Mouse (Mus musculus) MN1 (cell line): ENCODE results near the gene Gm17535.
"Not testable (repeated sequence)": the region's sequence is repeated elsewhere in the genome, so short reads cannot be mapped to it uniquely, and the experiment has no call there.

Experiments used
- DNase-seq: peaks from one replicate; pipeline ENCODE4 v3.0.0-alpha.2; 2016; ENCODE audit warnings: low spot score

Gm17535 gene

DNA sequence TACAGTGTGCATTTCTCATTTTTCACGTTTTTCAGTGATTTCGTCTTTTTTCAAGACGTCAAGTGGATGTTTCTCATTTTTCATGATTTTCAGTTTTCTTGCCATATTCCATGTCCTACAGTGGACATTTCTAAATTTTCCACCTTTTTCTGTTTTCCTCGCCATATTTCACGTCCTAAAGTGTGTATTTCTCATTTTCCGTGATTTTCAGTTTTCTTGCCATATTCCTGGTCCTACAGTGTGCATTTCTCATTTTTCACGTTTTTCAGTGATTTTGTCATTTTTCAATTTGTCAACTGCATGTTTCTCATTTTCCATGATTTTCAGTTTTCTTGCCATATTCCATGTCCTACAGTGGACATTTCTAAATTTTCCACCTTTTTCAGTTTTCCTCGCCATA lies at the start of gene Gm17535:
Gene Gm17535, plus strand, starts transcription at position 301 of the 400 bp plus-strand sequence.
- DNase-seq, result not testable (repeated sequence)

- DNase-seq, result peak; percentile 60
Measured at GRCm38 (mm10) chr9:3000445-3000972, 33.9 kb upstream of the Gm17535 start, which contains the start of gene Gm10722. Gm10722 (plus strand) TSS chr9:3000922.

- not testable (repeated sequence) for DNase-seq
Measured at GRCm38 (mm10) chr9:3001006-3001405, 33.4 kb upstream of the Gm17535 start.

DNA sequence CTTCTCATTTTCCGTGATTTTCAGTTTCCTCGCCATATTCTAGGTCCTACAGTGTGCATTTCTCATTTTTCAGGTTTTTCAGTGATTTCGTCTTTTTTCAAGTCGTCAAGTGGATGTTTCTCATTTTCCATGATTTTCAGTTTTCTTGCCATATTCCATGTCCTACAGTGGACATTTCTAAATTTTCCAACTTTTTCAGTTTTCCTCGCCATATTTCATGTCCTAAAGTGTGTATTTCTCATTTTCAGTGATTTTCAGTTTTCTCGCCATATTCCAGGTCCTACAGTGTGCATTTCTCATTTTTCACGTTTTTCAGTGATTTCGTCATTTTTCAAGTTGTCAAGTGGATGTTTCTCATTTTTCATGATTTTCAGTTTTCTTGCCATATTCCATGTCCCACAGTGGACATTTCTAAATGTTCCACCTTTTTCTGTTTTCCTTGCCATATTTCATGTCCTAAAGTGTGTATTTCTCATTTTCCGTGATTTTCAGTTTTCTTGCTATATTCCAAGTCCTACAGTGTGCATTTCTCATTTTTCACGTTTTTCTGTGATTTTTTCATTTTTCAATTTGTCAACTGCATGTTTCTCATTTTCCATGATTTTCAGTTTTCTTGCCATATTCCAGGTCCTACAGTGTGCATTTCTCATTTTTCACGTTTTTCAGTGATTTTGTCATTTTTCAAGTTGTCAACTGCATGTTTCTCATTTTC lies 32.3 kb upstream of the Gm17535 start:
- DNase-seq, result peak; percentile 55

GRCm38 (mm10) chr9:3002794-3003396 lies 31.5 kb upstream of the Gm17535 start, which contains the start of gene Gm11168:
Gm11168 (plus strand) TSS chr9:3003346.
- not testable (repeated sequence) for DNase-seq

GRCm38 (mm10) chr9:3006179-3006578 lies 28.2 kb upstream of the Gm17535 start:
- not testable (repeated sequence) for DNase-seq

- not testable (repeated sequence) for DNase-seq
Measured at GRCm38 (mm10) chr9:3006636-3007035, 27.8 kb upstream of the Gm17535 start.

GRCm38 (mm10) chr9:3007272-3007671 lies 27.1 kb upstream of the Gm17535 start:
- peak; percentile 33 for DNase-seq

DNA sequence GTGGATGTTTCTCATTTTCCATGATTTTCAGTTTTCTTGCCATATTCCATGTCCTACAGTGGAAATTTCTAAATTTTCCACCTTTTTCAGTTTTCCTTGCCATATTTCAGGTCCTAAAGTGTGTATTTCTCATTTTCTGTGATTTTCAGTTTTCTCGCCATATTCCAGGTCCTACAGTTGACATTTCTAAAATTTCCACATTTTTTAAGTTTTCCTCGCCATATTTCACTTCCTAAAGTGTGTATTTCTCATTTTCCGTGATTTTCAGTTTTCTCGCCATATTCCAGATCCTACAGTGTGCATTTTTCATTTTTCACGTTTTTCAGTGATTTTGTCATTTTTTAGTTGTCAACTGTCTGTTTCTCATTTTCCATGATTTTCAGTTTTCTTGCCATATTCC lies 25.1 kb upstream of the Gm17535 start:
- not testable (repeated sequence) for DNase-seq

- DNase-seq, result not testable (repeated sequence)
Measured at GRCm38 (mm10) chr9:3012054-3012621, 22.3 kb upstream of the Gm17535 start.

GRCm38 (mm10) chr9:3012733-3013279 lies 21.6 kb upstream of the Gm17535 start, which contains the start of gene Gm10721:
Gm10721 (plus strand) TSS chr9:3013140.
- not testable (repeated sequence) for DNase-seq

- not testable (repeated sequence) for DNase-seq
Measured at GRCm38 (mm10) chr9:3015354-3015753, 19.0 kb upstream of the Gm17535 start, which contains the start of gene Gm10720. Gm10720 (plus strand) TSS chr9:3015654.

DNA sequence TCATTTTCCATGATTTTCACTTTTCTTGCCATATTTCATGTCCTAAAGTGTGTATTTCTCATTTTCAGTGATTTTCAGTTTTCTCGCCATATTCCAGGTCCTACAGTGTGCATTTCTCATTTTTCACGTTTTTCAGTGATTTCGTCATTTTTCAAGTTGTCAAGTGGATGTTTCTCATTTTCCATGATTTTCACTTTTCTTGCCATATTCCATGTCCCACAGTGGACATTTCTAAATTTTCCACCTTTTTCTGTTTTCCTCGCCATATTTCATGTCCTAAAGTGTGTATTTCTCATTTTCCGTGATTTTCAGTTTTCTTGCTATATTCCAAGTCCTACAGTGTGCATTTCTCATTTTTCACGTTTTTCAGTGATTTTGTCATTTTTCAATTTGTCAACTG lies 18.5 kb upstream of the Gm17535 start:
- DNase-seq, result not testable (repeated sequence)

DNA sequence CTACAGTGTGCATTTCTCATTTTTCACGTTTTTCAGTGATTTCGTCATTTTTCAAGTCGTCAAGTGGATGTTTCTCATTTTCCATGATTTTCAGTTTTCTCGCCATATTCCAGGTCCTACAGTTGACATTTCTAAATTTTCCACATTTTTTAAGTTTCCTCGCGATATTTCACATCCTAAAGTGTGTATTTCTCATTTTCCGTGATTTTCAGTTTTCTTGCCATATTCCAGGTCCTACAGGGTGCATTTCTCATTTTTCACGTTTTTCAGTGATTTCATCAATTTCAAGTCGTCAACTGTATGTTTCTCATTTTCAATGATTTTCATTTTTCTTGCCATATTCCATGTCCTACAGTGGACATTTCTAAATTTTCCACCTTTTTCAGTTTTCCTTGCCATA lies 17.3 kb upstream of the Gm17535 start, which contains the start of gene Gm10719:
Gene Gm10719, plus strand, starts transcription at position 301 of the 400 bp plus-strand sequence.
- not testable (repeated sequence) for DNase-seq

DNA sequence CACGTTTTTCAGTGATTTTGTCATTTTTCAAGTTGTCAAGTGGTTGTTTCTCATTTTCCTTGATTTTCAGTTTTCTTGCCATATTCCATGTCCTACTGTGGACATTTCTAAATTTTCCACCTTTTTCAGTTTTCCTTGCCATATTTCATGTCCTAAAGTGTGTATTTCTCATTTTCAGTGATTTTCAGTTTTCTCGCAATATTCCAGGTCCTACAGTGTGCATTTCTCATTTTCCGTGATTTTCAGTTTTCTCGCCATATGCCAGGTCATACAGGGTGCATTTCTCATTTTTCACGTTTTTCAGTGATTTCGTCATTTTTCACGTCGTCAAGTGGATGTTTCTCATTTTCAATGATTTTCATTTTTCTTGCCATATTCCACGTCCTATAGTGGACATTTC lies 15.5 kb upstream of the Gm17535 start:
- DNase-seq, result not testable (repeated sequence)

DNA sequence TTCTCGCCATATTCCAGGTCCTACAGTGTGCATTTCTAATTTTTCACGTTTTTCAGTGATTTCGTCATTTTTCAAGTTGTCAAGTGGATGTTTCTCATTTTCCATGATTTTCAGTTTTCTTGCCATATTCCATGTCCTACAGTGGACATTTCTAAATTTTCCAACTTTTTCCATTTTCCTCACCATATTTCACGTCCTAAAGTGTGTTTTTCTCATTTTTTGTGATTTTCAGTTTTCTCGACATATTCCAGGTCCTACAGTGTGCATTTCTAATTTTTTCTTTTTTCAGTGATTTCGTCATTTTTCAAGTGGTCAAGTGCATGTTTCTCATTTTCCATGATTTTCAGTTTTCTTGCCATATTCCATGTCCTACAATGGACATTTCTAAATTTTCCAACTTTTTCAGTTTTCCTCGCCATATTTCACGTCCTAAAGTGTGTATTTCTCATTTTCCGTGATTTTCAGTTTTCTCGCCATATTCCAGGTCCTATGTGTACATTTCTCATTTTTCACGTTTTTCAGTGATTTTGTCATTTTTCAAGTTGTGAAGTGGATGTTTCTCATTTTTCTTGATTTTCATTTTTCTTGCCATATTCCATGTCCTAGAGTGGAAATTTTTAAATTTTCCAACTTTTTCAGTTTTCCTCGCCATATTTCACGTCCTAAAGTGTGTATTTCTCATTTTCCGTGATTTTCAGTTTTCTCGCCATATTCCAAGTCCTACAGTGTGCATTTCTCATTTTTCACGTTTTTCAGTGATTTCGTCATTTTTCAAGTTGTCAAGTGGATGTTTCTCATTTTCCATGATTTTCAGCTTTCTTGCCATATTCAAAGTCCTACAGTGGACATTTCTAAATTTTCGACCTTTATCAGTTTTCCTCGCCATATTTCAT lies 14.3 kb upstream of the Gm17535 start:
- not testable (repeated sequence) for DNase-seq

DNA sequence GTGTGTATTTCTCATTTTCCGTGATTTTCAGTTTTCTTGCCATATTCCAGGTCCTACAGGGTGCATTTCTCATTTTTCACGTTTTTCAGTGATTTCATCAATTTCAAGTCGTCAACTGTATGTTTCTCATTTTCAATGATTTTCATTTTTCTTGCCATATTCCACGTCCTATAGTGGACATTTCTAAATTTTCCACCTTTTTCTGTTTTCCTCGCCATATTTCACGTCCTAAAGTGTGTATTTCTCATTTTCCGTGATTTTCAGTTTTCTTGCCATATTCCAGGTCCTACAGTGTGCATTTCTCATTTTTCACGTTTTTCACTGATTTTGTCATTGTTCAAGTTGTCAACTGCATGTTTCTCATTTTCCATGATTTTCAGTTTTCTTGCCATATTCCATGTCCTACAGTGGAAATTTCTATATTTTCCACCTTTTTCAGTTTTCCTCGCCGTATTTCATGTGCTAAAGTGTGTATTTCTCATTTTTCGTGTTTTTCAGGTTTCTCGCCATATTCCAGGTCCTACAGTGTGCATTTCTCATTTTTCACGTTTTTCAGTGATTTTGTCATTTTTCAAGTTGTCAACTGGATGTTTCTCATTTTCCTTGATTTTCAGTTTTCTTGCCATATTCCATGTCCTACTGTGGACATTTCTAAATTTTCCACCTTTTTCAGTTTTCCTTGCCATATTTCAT lies 11.9 kb upstream of the Gm17535 start:
- peak; percentile 37 for DNase-seq

- DNase-seq, result not testable (repeated sequence)
Measured at GRCm38 (mm10) chr9:3023312-3023984, 11.0 kb upstream of the Gm17535 start, which contains the start of gene Gm10718. Gm10718 (plus strand) TSS chr9:3023547.

DNA sequence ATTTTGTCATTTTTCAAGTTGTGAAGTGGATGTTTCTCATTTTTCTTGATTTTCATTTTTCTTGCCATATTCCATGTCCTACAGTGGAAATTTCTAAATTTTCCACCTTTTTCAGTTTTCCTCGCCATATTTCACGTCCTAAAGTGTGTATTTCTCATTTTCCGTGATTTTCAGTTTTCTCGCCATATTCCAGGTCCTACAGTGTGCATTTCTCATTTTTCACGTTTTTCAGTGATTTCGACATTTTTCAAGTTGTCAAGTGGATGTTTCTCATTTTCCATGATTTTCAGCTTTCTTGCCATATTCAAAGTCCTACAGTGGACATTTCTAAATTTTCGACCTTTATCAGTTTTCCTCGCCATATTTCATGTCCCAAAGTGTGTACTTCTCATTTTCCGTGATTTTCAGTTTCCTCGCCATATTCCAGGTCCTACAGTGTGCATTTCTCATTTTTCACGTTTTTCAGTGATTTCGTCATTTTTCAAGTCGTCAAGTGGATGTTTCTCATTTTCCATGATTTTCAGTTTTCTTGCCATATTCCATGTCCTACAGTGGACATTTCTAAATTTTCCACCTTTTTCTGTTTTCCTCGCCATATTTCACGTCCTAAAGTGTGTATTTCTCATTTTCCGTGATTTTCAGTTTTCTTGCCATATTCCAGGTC lies 10.3 kb upstream of the Gm17535 start:
- DNase-seq, result not testable (repeated sequence)
